Mouse (Mus musculus) intestine, embryonic 16.5 days (tissue): ENCODE results near the gene Zic1. TPM values are rescaled to one million over a fixed set of nuclear protein-coding genes. Genes with fewer than 3 reads are reported as not detected.

Experiments
- ATAC-seq: fragments of 200-750 bp; cut with Nextera tagmentation; 2 replicates; pipeline ENCODE4 v1.8.0; 2017; ENCODE audit warnings: moderate TSS enrichment, moderate library complexity
- H3K27ac ChIP-seq: fragments of 300-500 bp; sonication (generic); 2 replicates; pipeline ENCODE4 v1.5.1; 2014; ENCODE audit warnings: mild to moderate bottlenecking, low read length
- H3K27me3 ChIP-seq: fragments of 300-500 bp; sonication (generic); replicated peaks from 2 replicates; pipeline ENCODE4 v1.6.1; 2014; ENCODE audit warnings: low read length, control low read depth, mixed read lengths; ENCODE audit not compliant: control insufficient read depth, insufficient read depth
- H3K36me3 ChIP-seq: fragments of 300-500 bp; sonication (generic); 2 replicates; pipeline ENCODE4 v1.6.1; 2014; ENCODE audit warnings: low read length, control low read depth; ENCODE audit not compliant: control insufficient read depth, insufficient read depth
- H3K4me1 ChIP-seq: fragments of 300-500 bp; sonication (generic); 2 replicates; pipeline ENCODE4 v1.6.1; 2014; ENCODE audit warnings: low read length, control low read depth, mixed read lengths; ENCODE audit not compliant: control insufficient read depth, insufficient read depth
- H3K4me2 ChIP-seq: fragments of 300-500 bp; sonication (generic); 2 replicates; pipeline ENCODE4 v1.6.1; 2014; ENCODE audit warnings: low read depth, low read length, control low read depth
- H3K4me3 ChIP-seq: fragments of 300-500 bp; sonication (generic); 2 replicates; pipeline ENCODE4 v1.5.1; 2014; ENCODE audit warnings: mild to moderate bottlenecking, low read length
- H3K9ac ChIP-seq: fragments of 300-500 bp; sonication (generic); 2 replicates; pipeline ENCODE4 v1.6.1; 2014; ENCODE audit warnings: low read depth, low read length
- H3K9me3 ChIP-seq: fragments of 300-500 bp; sonication (generic); 2 replicates; pipeline ENCODE4 v1.6.1; 2016; ENCODE audit warnings: low read length, control low read depth; ENCODE audit not compliant: control insufficient read depth
- WGBS: fragments of 180-500 bp; shearing (Covaris S2); extraction: QIAGEN DNeasy Blood & Tissue Kit; methylation state at CpG from one replicate; pipeline ENCODE4 v1.1.7; 2014; 5-methylcytosine and 5-hydroxymethylcytosine counted together
- polyA plus RNA-seq: library from polyadenylated mRNA; unstranded; fragments of >200 nt; fragmentation: Nextera tagmentation; extraction: Ambion mirVana; gene quantifications from 2 replicates; pipeline ENCODE4 v1.2.1, GENCODE M21; 2015

Gene Zic1
- polyA plus RNA-seq, 1 experiment from 2014 or later = not detected

DNA sequence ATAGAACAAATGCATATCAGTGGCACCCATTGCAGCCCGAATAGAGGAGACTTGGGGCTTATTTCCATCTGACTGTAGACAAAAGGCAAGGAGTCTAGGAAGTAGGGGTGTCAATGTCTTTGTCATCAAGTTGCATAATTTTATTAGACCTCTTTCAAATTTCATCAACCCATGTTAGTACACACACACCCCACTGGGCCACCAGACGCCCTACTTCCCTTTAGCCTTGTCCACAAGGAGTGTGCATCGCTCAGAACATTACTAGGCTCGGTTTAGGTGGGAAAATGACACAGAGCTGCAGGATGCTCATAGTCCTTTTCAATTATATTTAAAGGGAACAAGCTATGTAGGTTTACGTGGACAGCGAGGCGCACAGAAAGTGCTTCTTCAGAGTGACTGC, 34.4 kb upstream of the Zic1 start:
- H3K27me3 ChIP-seq = peaks cover 78% of the 10 kb centered on the region
- no peaks in the 10 kb centered on the region for H3K4me1 ChIP-seq
- H3K4me3 ChIP-seq = no peak overlapping the region
- H3K4me2 ChIP-seq = no peak overlapping the region
- 19% methylated on average over 7 of the region's 7 CpGs for WGBS
- no peaks in the 10 kb centered on the region for H3K9me3 ChIP-seq
- no peak for ATAC-seq
- no peak overlapping the region for H3K9ac ChIP-seq
- H3K36me3 ChIP-seq = no peaks in the 10 kb centered on the region
- H3K27ac ChIP-seq = no peak overlapping the region

DNA sequence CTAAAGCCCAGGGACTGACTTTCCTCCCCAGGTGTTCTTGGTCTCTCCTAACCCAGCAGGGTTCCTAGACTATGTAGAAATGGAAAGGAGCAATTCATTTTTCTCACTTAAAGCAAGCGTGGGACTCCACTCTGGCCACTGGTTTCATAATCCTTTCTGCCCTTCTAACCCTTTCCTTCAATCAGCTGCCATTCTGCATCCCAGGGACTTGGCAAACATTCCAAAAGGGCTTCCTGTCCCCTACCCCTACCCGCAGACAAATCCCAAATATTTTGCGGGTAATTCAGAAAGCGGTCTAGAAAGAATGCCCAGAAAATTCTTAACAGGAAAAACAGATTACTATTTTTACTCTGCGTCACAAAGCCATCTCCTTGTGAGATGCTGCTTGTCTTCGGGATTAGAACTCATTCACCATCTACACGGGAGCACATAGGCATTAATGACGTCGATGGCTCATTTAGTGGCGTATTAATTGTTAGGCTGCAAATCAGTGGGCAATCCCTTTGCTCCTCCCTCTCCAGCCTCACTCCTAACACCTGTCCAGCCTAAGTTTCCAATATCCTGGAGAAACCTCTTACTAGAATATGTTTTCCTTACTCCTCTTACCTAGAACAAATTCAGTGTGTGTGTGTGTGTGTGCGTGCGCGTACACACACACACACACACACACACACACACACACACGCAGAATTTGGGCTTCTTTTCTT, 29.6 kb upstream of the Zic1 start:
- Histone ChIP-seq H3K27ac (no peak overlapping the region), H3K4me2 (no peak overlapping the region), H3K36me3 (no peaks in the 10 kb centered on the region), H3K4me3 (no peak overlapping the region), H3K27me3 (peaks cover 71% of the 10 kb centered on the region), H3K9ac (no peak overlapping the region), H3K4me1 (no peaks in the 10 kb centered on the region), H3K9me3 (no peaks in the 10 kb centered on the region)
- WGBS = 11% methylated on average over 14 of the region's 14 CpGs
- no peak for ATAC-seq

DNA sequence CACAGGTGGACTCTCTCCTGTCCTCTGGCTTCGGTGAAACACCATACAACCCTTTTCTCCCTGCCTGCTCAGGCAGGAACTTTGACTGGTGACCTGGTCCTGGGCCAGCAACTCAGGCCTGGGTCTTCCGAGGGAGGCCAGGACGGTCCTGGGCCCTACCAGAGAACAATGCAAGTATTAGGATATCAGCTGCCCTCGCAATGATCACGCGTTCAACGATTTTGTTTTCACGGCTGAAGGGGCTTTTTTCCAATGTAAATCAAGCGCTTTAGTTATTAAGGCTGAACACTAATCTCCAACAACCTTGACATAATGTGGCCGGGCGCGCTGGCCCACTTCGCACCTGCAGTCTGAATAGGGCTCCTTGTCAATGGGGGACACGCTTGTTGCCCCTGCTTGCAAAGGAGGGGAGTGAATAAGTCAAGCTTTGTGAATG, 28.6 kb upstream of the Zic1 start:
- Histone ChIP-seq H3K4me2 (no peak overlapping the region), H3K9ac (no peak overlapping the region), H3K4me1 (no peaks in the 10 kb centered on the region), H3K27ac (no peak overlapping the region), H3K9me3 (no peaks in the 10 kb centered on the region), H3K27me3 (peaks cover 73% of the 10 kb centered on the region), H3K4me3 (no peak overlapping the region), H3K36me3 (no peaks in the 10 kb centered on the region)
- no peak for ATAC-seq
- WGBS = 5% methylated on average over 14 of the region's 14 CpGs

DNA sequence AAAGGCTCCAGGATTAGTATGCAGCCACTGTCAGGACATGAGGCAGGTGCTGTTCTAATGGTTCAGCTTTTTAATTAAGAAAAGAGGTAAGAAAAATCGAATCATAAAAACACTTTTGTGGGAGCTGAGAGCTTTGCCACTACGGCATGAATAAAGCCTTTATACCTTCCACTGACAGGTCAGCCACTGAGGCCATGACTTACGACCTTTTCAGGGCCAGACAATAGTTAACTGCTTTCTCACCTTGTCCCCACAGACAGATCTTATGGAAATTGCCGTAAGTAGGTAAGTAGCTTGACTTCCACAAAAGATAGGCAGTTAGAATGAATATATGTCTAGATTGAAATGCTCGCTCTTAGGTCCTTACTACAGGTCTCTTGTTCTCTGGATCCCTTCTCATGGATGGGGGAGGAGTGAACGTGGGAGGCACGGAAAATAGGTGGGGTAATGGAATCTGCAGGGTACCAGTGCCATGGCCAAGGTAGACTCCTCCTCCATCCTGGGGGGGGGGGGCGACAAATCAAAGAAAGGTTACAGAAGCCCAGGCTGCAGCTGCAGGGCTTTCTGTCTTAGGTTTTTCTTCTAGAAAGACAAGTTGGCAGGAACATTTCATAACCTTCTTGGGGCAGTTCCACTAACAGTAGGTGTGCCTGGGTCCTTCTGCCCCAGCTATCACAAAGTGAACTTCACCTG, 27.9 kb upstream of the Zic1 start:
- Histone ChIP-seq H3K4me3 (no peak overlapping the region), H3K36me3 (no peaks in the 10 kb centered on the region), H3K27ac (no peak overlapping the region), H3K4me1 (no peaks in the 10 kb centered on the region), H3K4me2 (no peak overlapping the region), H3K27me3 (peaks cover 76% of the 10 kb centered on the region), H3K9ac (no peak overlapping the region), H3K9me3 (no peaks in the 10 kb centered on the region)
- WGBS = 7% methylated on average over 8 of the region's 8 CpGs
- no peak for ATAC-seq

DNA sequence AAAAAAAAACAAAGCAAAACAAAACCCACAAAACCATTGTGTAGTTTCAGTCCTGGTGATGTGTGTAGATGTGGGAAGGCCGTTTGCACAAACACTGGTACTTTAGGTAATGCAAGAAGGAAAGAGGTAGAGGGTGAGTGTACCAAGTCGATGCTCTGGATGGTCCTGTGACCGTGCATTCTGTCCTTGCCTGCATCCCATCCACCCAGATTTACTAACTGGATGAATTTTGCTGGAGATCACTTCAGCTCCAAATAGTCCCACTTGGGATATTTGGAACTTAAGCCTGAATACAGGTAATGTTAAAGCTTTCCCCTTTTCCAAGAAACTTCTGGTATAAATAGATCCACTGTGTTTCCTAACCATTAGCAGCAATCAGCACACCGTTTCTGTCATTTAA, 22.6 kb upstream of the Zic1 start:
- no peak for ATAC-seq
- no peak overlapping the region for H3K27ac ChIP-seq
- 3% methylated on average over 4 of the region's 4 CpGs for WGBS
- no peaks in the 10 kb centered on the region for H3K9me3 ChIP-seq
- no peak overlapping the region for H3K4me3 ChIP-seq
- no peak overlapping the region for H3K4me2 ChIP-seq
- H3K4me1 ChIP-seq = no peaks in the 10 kb centered on the region
- H3K36me3 ChIP-seq = no peaks in the 10 kb centered on the region
- no peak overlapping the region for H3K9ac ChIP-seq
- peaks cover 86% of the 10 kb centered on the region for H3K27me3 ChIP-seq

DNA sequence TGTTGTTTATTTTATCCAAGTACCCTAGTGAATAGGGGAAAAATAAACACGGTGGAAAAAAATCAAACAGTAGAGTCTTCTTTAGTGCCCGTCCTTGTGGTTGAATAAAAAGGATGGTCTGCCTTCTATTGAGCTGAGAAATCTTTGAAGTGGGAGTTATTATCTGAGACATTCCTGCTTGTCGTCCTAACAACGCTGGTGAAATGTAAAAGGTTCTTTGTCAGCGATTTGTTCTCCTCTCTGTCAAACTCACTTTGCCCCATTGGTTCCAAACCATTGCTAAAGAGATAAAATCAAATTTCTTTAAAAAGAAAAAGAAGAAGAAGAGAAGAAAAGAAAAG, 22.1 kb upstream of the Zic1 start:
- H3K9ac ChIP-seq = no peak overlapping the region
- no peak for ATAC-seq
- no peaks in the 10 kb centered on the region for H3K36me3 ChIP-seq
- H3K27ac ChIP-seq = no peak overlapping the region
- peaks cover 89% of the 10 kb centered on the region for H3K27me3 ChIP-seq
- H3K4me3 ChIP-seq = no peak overlapping the region
- no peaks in the 10 kb centered on the region for H3K4me1 ChIP-seq
- no peaks in the 10 kb centered on the region for H3K9me3 ChIP-seq
- WGBS = 2% methylated on average over 5 of the region's 5 CpGs
- no peak overlapping the region for H3K4me2 ChIP-seq

DNA sequence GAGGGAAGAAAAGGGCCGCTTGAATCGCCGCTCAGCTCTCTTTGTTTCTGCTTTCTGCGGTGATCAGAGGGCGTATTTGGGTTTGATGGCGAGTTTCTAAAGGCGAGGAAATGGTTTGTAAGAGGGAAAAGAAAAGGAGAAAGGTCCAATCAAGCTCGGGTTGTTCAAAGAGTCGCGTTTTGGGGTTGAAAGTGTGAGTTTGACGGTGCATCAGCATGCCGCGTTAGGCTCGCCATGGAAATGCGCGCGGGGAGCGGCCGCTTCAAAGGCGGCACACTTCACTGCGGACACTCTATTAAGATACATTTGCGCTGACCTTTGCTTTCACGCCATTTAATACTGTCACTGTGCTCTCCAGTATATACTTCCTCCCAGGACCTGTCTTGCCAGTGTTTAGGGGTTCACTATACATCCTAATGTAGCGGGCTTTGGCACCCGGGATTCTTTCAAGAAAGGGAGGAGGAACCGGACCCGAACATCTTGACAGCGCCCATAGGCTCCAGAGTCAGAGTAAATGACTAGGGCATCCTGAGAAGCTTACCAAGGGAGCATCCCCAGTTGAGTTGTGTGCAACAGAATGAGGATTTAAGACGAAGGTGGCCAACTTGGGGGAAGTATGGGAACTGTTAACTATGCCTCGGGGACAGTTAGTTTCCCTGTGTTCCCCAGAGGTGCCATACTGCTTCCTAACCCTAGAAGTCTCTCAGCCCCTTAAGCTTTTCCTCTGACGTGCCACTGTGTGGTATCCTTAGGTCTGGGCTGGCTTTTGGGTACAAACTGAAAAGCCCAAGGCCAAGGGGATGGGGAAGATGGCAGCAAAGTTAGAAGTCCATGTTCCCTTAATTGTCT, 21.5 kb upstream of the Zic1 start:
- H3K27ac ChIP-seq = no peak overlapping the region
- no peaks in the 10 kb centered on the region for H3K9me3 ChIP-seq
- peaks cover 90% of the 10 kb centered on the region for H3K27me3 ChIP-seq
- H3K4me2 ChIP-seq = no peak overlapping the region
- no peak overlapping the region for H3K9ac ChIP-seq
- H3K4me3 ChIP-seq = no peak overlapping the region
- no peaks in the 10 kb centered on the region for H3K4me1 ChIP-seq
- H3K36me3 ChIP-seq = no peaks in the 10 kb centered on the region
- under 1% methylated on average over 31 of the region's 31 CpGs for WGBS
- no peak for ATAC-seq

DNA sequence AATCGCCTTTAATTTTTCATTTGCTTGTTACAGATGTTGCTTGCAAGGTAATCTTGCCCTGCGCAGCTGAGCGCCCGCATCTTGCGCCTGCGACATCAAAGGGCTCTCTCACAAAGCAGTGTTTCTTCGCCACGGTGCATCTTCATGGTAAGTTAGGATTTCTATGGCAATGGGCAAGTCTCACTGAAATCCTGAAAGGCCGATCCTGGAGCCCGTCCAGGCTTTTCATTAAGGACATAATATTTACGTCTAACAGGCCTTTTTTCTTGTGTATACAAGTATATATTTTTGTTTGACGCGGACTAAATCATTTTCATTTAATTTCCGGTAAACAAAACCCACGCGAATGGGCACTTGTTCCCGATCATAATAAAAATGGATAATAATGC, 20.9 kb upstream of the Zic1 start:
- 3% methylated on average over 17 of the region's 17 CpGs for WGBS
- H3K36me3 ChIP-seq = no peaks in the 10 kb centered on the region
- H3K4me1 ChIP-seq = peaks cover 2% of the 10 kb centered on the region; the same call in 1 of the 2 replicates
- H3K4me3 ChIP-seq = no peak overlapping the region
- H3K9me3 ChIP-seq = no peaks in the 10 kb centered on the region
- H3K4me2 ChIP-seq = no peak overlapping the region
- H3K9ac ChIP-seq = no peak overlapping the region
- no peak for ATAC-seq
- H3K27me3 ChIP-seq = peaks cover 89% of the 10 kb centered on the region
- H3K27ac ChIP-seq = no peak overlapping the region

DNA sequence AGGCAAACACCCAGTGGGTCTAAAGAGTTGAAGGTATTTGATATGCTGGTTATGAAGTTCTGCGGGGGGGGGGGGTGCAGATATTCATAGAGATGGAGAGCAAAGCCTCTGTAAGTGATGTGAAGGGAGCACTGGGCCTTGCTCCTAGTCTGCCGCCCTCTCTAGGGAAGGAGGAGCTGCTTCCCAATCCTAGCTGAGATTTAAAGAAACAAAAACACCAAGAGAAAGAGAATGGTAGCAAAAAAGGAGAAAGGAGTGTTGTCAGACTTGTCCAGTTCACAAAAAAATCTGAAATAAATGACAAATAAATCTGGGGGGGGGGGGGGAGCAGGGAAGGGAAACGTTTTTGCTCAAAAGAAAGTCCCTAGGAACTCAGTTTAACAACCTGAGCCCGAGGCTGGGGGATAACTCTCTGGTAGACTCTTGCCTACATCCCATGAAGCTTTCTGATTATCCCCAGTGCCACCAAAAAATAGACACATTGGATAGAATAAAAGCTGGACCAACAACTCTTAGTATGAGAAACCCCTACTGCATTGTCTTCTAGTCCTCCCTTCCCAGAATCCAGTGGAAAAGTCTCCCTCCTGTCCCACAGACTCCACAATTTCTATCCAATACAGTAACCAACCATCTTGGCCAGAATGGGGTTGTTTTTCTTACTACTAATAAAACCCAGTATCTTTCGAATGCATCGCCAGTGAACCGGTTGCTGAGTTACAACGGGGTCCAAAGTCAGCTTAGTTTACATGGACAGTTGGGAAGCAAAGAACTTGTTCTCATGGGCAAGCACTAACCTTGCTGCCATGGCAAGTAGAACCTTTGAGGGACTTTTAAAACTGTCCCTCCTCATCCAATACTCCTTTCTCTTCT, 20.2 kb upstream of the Zic1 start:
- Histone ChIP-seq H3K4me3 (no peak overlapping the region), H3K9me3 (no peaks in the 10 kb centered on the region), H3K4me2 (no peak overlapping the region), H3K4me1 (peaks cover 5% of the 10 kb centered on the region; the same call in 1 of the 2 replicates), H3K27me3 (peaks cover 92% of the 10 kb centered on the region), H3K27ac (no peak overlapping the region), H3K9ac (no peak overlapping the region), H3K36me3 (no peaks in the 10 kb centered on the region)
- 4% methylated on average over 8 of the region's 8 CpGs for WGBS
- ATAC-seq = no peak
